ENCODE assay signal across 9 mouse cellular contexts in the genomic region with DNA sequence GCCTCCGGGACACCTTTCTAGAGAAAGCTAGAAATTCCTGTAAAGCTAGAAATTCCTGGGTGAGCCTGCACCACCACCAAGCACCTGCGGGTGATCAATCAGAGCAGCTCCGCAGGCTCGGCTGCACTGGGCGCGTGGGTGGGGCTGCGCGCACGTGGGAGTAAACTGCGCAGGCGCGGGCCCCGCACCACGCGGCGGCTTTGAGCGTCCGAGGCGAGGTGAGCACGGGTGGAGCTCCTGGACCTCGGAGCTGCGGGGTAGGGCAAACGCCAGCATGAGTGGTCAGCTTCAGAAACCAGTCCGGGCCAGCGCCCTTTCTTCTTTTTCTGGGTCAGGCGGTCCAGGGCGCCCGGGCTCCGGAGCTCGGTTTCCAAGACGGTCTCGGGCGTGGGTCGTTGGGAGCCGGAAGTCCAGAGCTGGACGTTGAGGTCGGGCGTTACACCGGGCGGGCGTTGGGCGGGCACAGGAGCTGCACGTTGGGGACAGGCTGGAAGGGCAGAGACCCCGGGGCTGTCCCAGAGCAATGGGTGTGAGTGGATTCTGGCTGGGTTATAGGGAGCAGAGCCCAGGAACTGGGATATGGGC. TPM values are rescaled to one million over a fixed set of nuclear protein-coding genes. Genes with fewer than 3 reads are reported as not detected.
A peak's percentile ranks its signal among the peaks of the same experiment; 100 is the strongest.
DNase-seq lines count a peak whose midpoint lies in the region; ATAC-seq lines count a peak whose summit lies in the region.
"Had no signal": no experiment of that assay in that cellular context is flagged by ENCODE, and none has a peak within 500 bp of the region (broad histone marks: within the 10 kb centered on the region; RNA-seq: fewer than 3 reads in every experiment).

A gene (plus strand): TSS at position 163 of the 585 bp plus-strand sequence.

- H3K4me1 ChIP-seq in limb, embryonic 13.5 days: peaks cover 4% of the 10 kb centered on the region

- no peaks in the 10 kb centered on the region for H3K9me3 ChIP-seq in limb, embryonic 13.5 days

- ATAC-seq in limb, embryonic 13.5 days (ENCODE audit: low FRiP score, low read depth): no peak

- no peak within 1 kb of the TSS for H3K27ac ChIP-seq in limb, embryonic 13.5 days
- H3K27ac ChIP-seq: macrophage had no signal

- peak; percentile 52 for DNase-seq in embryo, embryonic 11 days
- no peak for DNase-seq in embryo, embryonic 9.5 days (ENCODE audit: extremely low spot score)
- DNase-seq in thymus, postnatal 14 days: peak; percentile 9
- no peak for DNase-seq in thymus, postnatal 25 days
- DNase-seq in testis, postnatal 10 days (ENCODE audit: low spot score): peak; percentile 65
- no peak for DNase-seq in adrenal gland, adult 8-10 months
- DNase-seq in cerebellum, adult 9-10 months: no peak

- peaks cover 11% of the 10 kb centered on the region for H3K27me3 ChIP-seq in limb, embryonic 13.5 days

- 66% methylated on average over 44 of the region's 44 CpGs for WGBS in limb, embryonic 13.5 days

- H3K4me3 ChIP-seq in limb, embryonic 13.5 days: peak within 1 kb of the TSS; percentile 25

- no peaks in the 10 kb centered on the region for H3K36me3 ChIP-seq in limb, embryonic 13.5 days

- peak within 1 kb of the TSS; percentile 52 for H3K4me2 ChIP-seq in limb, embryonic 13.5 days (replicated peaks)

- peak within 1 kb of the TSS; percentile 19; the same call in 1 of the 2 replicates for H3K9ac ChIP-seq in limb, embryonic 13.5 days

RNA-seq across cellular contexts. Expression of the gene that starts here (rescaled TPM):
- polyA plus RNA-seq in limb, embryonic 13.5 days (2015; fragmentation: Nextera tagmentation; extraction: Ambion mirVana): 2.1 and 2.2 TPM in 2 replicates
- total RNA-seq in adrenal gland, adult 8-10 months (2022): under 1 TPM in 1 of 4 experiments, not detected in 3; 0.10 TPM
- polyA plus RNA-seq: macrophage had no signal

Comparison
In these comparisons a context has a peak if more than half of its experiments do, and no peak if none do; other contexts are left out.
1. DNase-seq: peak in embryo, embryonic 11 days (single experiment), thymus, postnatal 14 days (single experiment) and testis, postnatal 10 days (single experiment); none in embryo, embryonic 9.5 days (single experiment), thymus, postnatal 25 days (single experiment), adrenal gland, adult 8-10 months (single experiment) and cerebellum, adult 9-10 months (single experiment).